ENCODE assay signal across 9 mouse cellular contexts in the genomic region with DNA sequence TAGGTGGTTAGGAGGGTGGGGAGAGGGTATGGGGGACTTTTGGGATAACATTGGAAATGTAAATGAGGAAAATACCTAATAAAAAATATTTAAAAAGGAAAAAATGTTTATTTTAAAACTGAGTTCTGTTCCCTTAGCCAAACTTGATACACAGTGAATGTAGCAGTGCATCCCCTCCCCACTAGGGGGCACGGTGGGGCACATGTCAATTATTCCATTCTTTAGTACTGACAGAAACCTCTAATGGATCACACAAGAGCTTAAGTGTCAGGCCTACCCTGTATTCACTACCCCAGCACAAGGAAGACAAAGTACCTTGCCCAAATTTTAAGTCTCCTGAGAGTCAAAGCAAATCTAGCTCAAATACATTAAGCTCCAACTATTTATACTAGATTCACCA. TPM values are rescaled to one million over a fixed set of nuclear protein-coding genes. Genes with fewer than 3 reads are reported as not detected.
DNase-seq lines count a peak whose midpoint lies in the region; ATAC-seq and TF ChIP-seq lines count a peak whose summit lies in the region.
"Had no signal": no experiment of that assay in that cellular context is flagged by ENCODE, and none has a peak within 500 bp of the region (broad histone marks: within the 10 kb centered on the region; RNA-seq: fewer than 3 reads in every experiment).

No protein-coding gene starts in this region.

- no peak overlapping the region for H3K4me2 ChIP-seq in neural tube, embryonic 15.5 days
- no peak overlapping the region for H3K4me2 ChIP-seq in limb, embryonic 11.5 days (ENCODE audit: low read depth, severe bottlenecking)

- 10% methylated on average over 1 of the region's 1 CpGs for WGBS in neural tube, embryonic 15.5 days
- WGBS in limb, embryonic 11.5 days: 4% methylated on average over 1 of the region's 1 CpGs
- 4% methylated on average over 1 of the region's 1 CpGs for WGBS in small intestine, adult 2 months

- no peak overlapping the region for H3K4me3 ChIP-seq in neural tube, embryonic 15.5 days (replicated peaks)
- no peak overlapping the region for H3K4me3 ChIP-seq in limb, embryonic 11.5 days (ENCODE audit: low read depth, low read length)
- H3K4me3 ChIP-seq in small intestine, adult 2 months (ENCODE audit: low read depth, low read length): no peak overlapping the region

- no peaks in the 10 kb centered on the region for H3K36me3 ChIP-seq in neural tube, embryonic 15.5 days
- no peaks in the 10 kb centered on the region for H3K36me3 ChIP-seq in limb, embryonic 11.5 days (ENCODE audit: control insufficient read depth, insufficient read depth, low read length)
- H3K36me3 ChIP-seq in small intestine, adult 2 months (ENCODE audit: control insufficient read depth, insufficient read depth, low read length): no peaks in the 10 kb centered on the region

- H3K9ac ChIP-seq in neural tube, embryonic 15.5 days (replicated peaks): no peak overlapping the region
- H3K9ac ChIP-seq in limb, embryonic 11.5 days (ENCODE audit: low read length): no peak overlapping the region

- no peak for TF ChIP-seq POLR2A in small intestine, adult 2 months (IDR thresholded peaks at IDR 0.05; ENCODE audit: low read depth, low read length)

- no peak for ATAC-seq in CD4-positive, CD25-positive, alpha-beta regulatory T cell, adult 4 months
- ATAC-seq in neural tube, embryonic 15.5 days (ENCODE audit: low FRiP score): no peak
- ATAC-seq in limb, embryonic 11.5 days (ENCODE audit: insufficient number of reproducible peaks, low FRiP score, low TSS enrichment, low read depth): no peak

- TF ChIP-seq CTCF in small intestine, adult 2 months (IDR thresholded peaks at IDR 0.05; ENCODE audit: extremely low read depth, insufficient read length, insufficient replicate concordance, low read depth, low read length): peak; percentile 53; the same call in 1 of the 2 replicates

- no peaks in the 10 kb centered on the region for H3K9me3 ChIP-seq in neural tube, embryonic 15.5 days (replicated peaks)
- H3K9me3 ChIP-seq in limb, embryonic 11.5 days (ENCODE audit: control insufficient read depth, low read length): no peaks in the 10 kb centered on the region

- no peak overlapping the region for H3K27ac ChIP-seq in neural tube, embryonic 15.5 days (replicated peaks)
- H3K27ac ChIP-seq in limb, embryonic 11.5 days (replicated peaks; ENCODE audit: low read depth, low read length): no peak overlapping the region
- no peak overlapping the region for H3K27ac ChIP-seq in small intestine, adult 2 months (ENCODE audit: insufficient read depth, low read depth, low read length)

- peak; percentile 39 for DNase-seq in CD4-positive, CD25-positive, alpha-beta regulatory T cell, adult 2 months (ENCODE audit: low read depth, low spot score)
- peak; percentile 14 for DNase-seq in neural tube, embryonic 10.5 days (ENCODE audit: extremely low spot score, low spot score)
- DNase-seq in cerebellum, adult 8-10 months: peak; percentile 5
- DNase-seq in heart, postnatal 4 days: peak; percentile 70
- DNase-seq in limb, embryonic 11.5 days (ENCODE audit: low spot score): peak; percentile 49

- no peaks in the 10 kb centered on the region for H3K27me3 ChIP-seq in neural tube, embryonic 15.5 days (replicated peaks)
- H3K27me3 ChIP-seq in limb, embryonic 11.5 days (ENCODE audit: control insufficient read depth, insufficient read depth, low read length): no peaks in the 10 kb centered on the region
- H3K27me3 ChIP-seq in small intestine, adult 2 months (ENCODE audit: control insufficient read depth, insufficient read depth, low read length): no peaks in the 10 kb centered on the region

- no peaks in the 10 kb centered on the region for H3K4me1 ChIP-seq in neural tube, embryonic 15.5 days
- H3K4me1 ChIP-seq in limb, embryonic 11.5 days (ENCODE audit: control insufficient read depth, insufficient read depth, low read length): no peaks in the 10 kb centered on the region
- H3K4me1 ChIP-seq in small intestine, adult 2 months (ENCODE audit: control insufficient read depth, insufficient read depth, insufficient read length, low read length): no peaks in the 10 kb centered on the region

RNA-seq across cellular contexts. Expression of a gene that starts 17.2 kb away (rescaled TPM):
- polyA plus RNA-seq in CD4-positive, CD25-positive, alpha-beta regulatory T cell, adult 4 months (2017; shearing (Covaris generic)): not detected
- polyA plus RNA-seq in neural tube, embryonic 15.5 days (2015; fragmentation: Nextera tagmentation; extraction: Ambion mirVana): not detected in 2 replicates
- total RNA-seq in heart, postnatal 4 days (2021): not detected
- not detected in 2 replicates for polyA plus RNA-seq in limb, embryonic 11.5 days (2014; fragmentation: Nextera tagmentation; extraction: Ambion mirVana)
- not detected in 2 replicates for polyA plus RNA-seq in small intestine, adult 2 months (2012; rRNA removed)
- total RNA-seq: gastrocnemius, postnatal 36 days had no signal

RNA-seq across cellular contexts. Expression of a gene that starts 20.8 kb away (rescaled TPM):
- polyA plus RNA-seq in CD4-positive, CD25-positive, alpha-beta regulatory T cell, adult 4 months (2017; shearing (Covaris generic)): not detected
- not detected in 2 replicates for polyA plus RNA-seq in neural tube, embryonic 15.5 days (2015; fragmentation: Nextera tagmentation; extraction: Ambion mirVana)
- not detected for total RNA-seq in heart, postnatal 4 days (2021)
- not detected in 2 replicates for polyA plus RNA-seq in limb, embryonic 11.5 days (2014; fragmentation: Nextera tagmentation; extraction: Ambion mirVana)
- polyA plus RNA-seq in small intestine, adult 2 months (2012; rRNA removed): not detected in 2 replicates
- total RNA-seq: gastrocnemius, postnatal 36 days had no signal

RNA-seq across cellular contexts. Expression of a gene that starts 59.4 kb away (rescaled TPM):
- under 1 TPM in 1 of 2 experiments, not detected in 1; 0.22 TPM for polyA plus RNA-seq in CD4-positive, CD25-positive, alpha-beta regulatory T cell, adult 4 months (2017; shearing (Covaris generic))
- not detected in 2 replicates for polyA plus RNA-seq in neural tube, embryonic 15.5 days (2015; fragmentation: Nextera tagmentation; extraction: Ambion mirVana)
- not detected for total RNA-seq in heart, postnatal 4 days (2021)
- polyA plus RNA-seq in limb, embryonic 11.5 days (2014; fragmentation: Nextera tagmentation; extraction: Ambion mirVana): not detected in 2 replicates
- polyA plus RNA-seq in small intestine, adult 2 months (2012; rRNA removed): not detected in 2 replicates
- total RNA-seq: gastrocnemius, postnatal 36 days had no signal

Comparison
In these comparisons a context has a peak if more than half of its experiments do, and no peak if none do; other contexts are left out.
1. DNase-seq: peak in every context shown above with its lines; median percentile 70 in heart, postnatal 4 days; 49 in limb, embryonic 11.5 days; 39 in CD4-positive, CD25-positive, alpha-beta regulatory T cell, adult 2 months; 14 in neural tube, embryonic 10.5 days; 5 in cerebellum, adult 8-10 months.